Mouse (Mus musculus) cerebellum, adult (tissue): ENCODE results near the gene Ndufa13.

Source experiments
- ATAC-seq: cut with Nextera tagmentation; 2 replicates; pipeline ENCODE4 v1.9.2; 2017; ENCODE audit warnings: mild to moderate bottlenecking, moderate library complexity, mixed read lengths; ENCODE audit not compliant: insufficient number of reproducible peaks, low FRiP score, low TSS enrichment

Gene Ndufa13

GRCm38 (mm10) chr8:69847167-69848065 is 54.9 kb downstream of the Ndufa13 start:
- ATAC-seq: no peak
